Mouse (Mus musculus): ENCODE measurements around the gene Stip1. TPM values are rescaled to one million over a fixed set of nuclear protein-coding genes. Genes with fewer than 3 reads are reported as not detected.

Gene Stip1
- polyA plus RNA-seq, 1 experiment, result 158 TPM

DNA sequence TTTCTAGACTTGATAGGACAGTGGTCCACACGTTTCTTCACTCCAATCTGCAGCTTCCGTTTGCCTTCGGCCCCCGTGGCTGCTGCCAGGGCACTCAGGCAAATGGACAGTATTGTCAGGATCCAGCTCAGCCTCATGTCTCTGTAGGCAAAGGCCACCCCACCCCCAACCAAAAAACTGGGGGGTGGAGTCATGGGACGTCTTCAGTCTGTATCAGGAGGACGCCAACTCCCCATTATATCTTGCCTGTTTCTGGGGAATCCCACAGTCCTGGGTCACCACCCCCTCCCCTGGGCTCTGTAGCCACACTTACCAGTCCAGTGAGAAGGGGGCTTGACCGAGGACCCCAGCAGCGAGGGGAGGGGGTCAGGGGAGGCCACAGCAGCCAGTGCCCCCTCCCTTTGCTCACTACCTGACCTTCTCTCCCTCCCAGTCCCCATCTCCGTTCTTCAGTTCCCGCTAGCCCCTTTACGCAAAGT, 60.7 kb downstream of the Stip1 start:
- TF ChIP-seq CTCF (IDR thresholded peaks at IDR 0.05; ENCODE audit: borderline replicate concordance, extremely low read depth, insufficient read depth, insufficient read length), result no peak
- TF ChIP-seq POLR2A (IDR thresholded peaks at IDR 0.05; ENCODE audit: borderline replicate concordance, extremely low read depth, insufficient read depth, insufficient read length, poor library complexity, severe bottlenecking), result no peak
- peak; percentile 18 for DNase-seq (ENCODE audit: low read depth)

DNA sequence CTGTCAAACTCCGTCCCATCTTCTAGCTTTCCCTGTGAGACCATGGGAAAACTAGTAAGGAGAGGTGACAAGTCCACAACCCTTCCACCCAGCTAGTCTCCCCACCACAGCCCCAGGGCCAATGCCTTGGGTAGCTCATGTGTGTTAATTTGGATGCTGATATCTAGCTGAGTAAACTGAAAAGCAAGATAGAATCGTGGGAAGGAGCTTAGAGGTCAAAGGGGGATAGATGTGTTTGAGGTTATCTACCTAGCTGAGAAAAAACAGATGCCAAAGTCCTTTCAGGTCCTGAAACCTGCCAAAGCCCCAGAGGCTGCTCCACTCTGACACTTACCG, 61.2 kb downstream of the Stip1 start:
- TF ChIP-seq POLR2A (IDR thresholded peaks at IDR 0.05; ENCODE audit: borderline replicate concordance, extremely low read depth, insufficient read depth, insufficient read length, poor library complexity, severe bottlenecking) (no peak), CTCF (IDR thresholded peaks at IDR 0.05; ENCODE audit: borderline replicate concordance, extremely low read depth, insufficient read depth, insufficient read length) (no peak)

DNA sequence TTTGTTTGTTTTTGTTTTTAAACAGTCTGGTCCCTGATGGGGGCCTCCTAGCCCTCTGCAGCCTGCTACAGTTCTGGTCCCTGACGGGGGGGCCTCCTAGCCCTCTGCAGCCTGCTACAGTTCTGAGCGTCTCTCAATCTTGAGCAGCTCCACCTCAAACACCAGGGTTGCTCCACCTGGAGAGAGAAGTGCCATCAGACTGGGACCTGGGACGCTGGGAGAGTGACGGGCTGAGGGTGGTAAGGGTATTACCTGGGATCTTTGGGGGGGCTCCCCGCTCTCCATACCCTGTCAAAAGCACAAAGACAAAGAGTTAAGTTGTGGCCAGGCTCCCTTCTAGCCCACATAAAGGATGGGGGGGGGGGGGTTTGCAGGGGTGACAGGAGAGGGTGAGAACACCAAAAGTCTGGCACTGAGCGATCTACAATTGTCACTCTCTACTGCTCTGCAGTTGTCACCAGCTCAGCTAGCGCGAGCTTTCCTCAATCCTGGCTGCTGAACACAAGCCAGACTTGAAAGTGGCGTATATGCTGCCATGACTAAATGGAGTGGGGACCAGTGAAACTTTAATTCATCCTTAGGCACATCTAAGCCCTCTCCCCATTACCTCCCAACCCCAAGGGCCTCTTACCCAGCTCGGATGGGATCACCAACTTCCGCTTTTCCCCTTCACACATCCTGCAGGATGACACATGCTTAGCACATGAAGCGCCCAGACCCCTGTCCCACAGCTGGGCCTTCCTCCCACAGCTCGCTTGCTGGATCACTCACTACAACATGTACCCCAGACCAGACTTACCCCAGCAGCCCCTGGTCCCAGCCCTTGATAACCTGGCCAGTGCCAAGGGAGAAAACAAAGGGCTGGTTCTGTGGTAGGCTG, 61.8 kb downstream of the Stip1 start:
- TF ChIP-seq CTCF (IDR thresholded peaks at IDR 0.05; ENCODE audit: borderline replicate concordance, extremely low read depth, insufficient read depth, insufficient read length), result no peak
- TF ChIP-seq POLR2A (IDR thresholded peaks at IDR 0.05; ENCODE audit: borderline replicate concordance, extremely low read depth, insufficient read depth, insufficient read length, poor library complexity, severe bottlenecking), result no peak
- DNase-seq (ENCODE audit: low read depth), result no peak

More for the DNA sequence above, 61.2 kb downstream of the Stip1 start:
- DNase-seq (ENCODE audit: low read depth), result no peak

DNA sequence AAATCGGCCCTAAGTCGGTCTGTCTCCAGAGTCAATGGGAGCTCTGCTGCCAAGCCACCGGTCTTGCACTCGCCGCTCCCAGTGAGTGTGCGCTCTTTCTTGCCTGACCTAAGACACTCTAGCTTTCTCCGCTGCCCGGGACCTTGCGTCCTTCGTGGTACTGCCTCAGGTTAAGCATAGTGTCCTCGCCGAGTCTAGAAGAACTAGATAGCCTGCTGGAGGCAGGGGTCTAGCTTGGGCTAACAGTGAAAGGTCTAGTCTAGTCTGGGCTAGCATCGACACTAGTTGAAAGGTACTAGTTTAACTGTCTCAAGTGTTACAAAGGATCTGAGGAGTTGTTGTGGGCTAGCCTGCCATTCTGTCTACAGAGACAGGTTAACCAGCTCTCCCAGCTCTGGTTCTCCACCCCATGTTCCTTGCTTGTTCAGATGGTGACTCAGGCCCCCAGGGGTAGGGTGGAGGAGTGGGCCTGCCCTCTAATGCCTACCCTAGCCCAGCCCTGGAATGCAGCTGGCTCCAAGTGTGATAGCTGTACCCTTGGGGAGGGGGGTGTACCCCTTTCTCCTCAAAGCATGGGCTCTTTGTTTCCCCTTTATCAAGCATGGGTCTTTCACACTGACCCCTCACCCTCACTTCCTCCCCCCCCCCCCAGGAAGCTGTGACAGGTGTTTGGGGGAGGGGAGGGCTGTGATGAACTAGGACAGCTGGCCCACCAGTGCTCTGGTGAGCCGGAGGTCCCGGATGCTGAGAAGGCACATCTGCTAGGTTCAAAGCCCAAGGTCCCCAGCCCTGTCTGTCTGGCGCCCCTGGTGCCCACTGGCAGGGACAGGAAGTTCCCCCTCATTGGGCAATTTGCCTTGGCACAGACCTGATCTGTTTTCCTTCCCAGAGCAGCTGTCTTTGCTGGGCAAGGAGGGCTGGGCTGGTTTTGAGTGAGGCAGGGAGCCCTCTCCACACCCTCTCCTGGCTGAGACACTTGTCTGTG, 63.9 kb downstream of the Stip1 start, which contains the start of gene Plcb3:
Gene Plcb3, minus strand, starts transcription at position 934 of the 985 bp plus-strand sequence.
- TF ChIP-seq CTCF (IDR thresholded peaks at IDR 0.05; ENCODE audit: borderline replicate concordance, extremely low read depth, insufficient read depth, insufficient read length) (peak; percentile 50), POLR2A (IDR thresholded peaks at IDR 0.05; ENCODE audit: borderline replicate concordance, extremely low read depth, insufficient read depth, insufficient read length, poor library complexity, severe bottlenecking) (0 out of 2 replicates have a peak, but pooled peaks have one; percentile 11)
- DNase-seq (ENCODE audit: low read depth), result peak; percentile 95

DNA sequence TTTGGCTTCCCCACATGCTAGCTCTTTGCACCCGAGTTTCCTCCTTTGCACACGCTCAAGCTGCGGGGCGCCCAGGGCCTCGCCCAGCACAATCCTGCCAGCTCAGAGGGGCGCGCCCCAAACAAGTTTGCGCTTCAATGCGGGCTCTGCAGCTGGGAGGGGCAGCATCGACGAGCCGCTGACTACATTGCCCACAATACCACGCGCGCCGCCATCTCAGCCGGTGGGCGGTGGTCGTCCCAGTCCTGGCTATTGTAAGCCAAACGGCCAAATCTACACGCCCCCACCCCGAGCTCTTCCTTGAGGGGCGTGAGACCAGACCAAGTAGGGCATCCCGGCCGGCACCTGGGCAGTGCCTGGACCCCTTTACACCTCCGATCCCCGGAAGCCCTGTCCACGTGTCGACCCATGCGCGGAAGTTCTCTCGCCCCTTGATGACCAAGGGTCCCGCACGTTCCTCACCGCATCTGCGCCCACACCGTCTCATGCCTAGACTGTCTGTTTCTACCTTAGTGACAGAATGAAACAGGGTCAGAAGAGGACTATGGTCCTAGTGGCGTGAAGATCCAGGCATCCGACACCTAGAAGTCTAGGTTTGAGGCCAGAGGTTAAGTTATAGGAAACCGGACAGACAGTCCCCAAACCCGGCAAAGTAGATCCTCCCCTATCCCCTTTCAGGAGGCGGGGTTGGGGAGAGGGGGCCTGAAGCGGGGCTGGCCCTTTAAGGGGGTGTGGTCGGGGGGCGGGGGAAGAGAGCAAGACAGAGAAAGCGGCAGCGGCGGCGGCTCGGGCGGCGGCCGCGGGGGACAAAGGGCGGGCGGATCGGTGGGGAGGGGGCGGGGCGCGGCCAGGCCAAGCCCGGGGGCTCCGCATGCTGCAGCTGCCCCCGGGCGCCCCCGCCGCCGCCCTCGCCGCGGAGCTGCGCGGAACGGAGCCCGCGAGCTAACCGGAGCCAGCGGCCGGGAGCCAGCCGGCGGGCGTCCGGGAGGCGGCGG, 65.3 kb downstream of the Stip1 start, which contains the start of gene Ppp1r14b:
Gene Ppp1r14b, plus strand, starts transcription at position 758 of the 995 bp plus-strand sequence.
- peak; percentile 96 for DNase-seq (ENCODE audit: low read depth)
- TF ChIP-seq CTCF (IDR thresholded peaks at IDR 0.05; ENCODE audit: borderline replicate concordance, extremely low read depth, insufficient read depth, insufficient read length), result no peak
- TF ChIP-seq POLR2A (IDR thresholded peaks at IDR 0.05; ENCODE audit: borderline replicate concordance, extremely low read depth, insufficient read depth, insufficient read length, poor library complexity, severe bottlenecking), result peak; percentile 19; the same call in 1 of the 2 replicates

DNA sequence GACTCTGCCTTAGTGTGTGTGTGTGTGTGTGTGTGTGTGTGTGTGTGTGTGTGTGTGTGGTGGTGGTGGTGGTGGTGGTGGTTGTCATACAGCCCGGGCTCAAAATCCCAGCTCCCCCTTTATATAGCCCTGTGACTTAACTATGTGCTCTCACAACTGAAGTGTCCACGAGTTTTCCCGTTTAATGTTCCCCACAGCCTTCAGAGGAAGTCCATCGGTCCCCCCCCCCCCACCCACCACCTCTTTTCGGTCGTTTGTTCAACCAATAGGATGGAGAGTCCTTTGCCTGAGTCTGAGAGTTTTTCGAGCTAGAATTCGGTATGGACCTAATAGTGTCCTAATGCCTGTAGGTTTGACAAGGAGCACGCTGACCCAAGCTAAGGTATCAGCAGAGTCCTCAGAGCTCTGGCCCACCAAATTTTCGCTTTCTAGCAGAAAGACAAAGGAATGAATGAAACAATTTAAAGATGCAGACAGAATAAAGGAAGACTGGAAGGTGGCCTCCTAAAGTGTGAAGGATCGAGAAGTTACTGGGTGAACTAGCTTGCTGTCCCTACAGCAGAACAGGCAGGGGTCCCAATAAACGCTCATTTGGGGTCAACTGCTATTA, 66.1 kb downstream of the Stip1 start:
- no peak for DNase-seq (ENCODE audit: low read depth)
- TF ChIP-seq POLR2A (IDR thresholded peaks at IDR 0.05; ENCODE audit: borderline replicate concordance, extremely low read depth, insufficient read depth, insufficient read length, poor library complexity, severe bottlenecking), result no peak
- no peak for TF ChIP-seq CTCF (IDR thresholded peaks at IDR 0.05; ENCODE audit: borderline replicate concordance, extremely low read depth, insufficient read depth, insufficient read length)

DNA sequence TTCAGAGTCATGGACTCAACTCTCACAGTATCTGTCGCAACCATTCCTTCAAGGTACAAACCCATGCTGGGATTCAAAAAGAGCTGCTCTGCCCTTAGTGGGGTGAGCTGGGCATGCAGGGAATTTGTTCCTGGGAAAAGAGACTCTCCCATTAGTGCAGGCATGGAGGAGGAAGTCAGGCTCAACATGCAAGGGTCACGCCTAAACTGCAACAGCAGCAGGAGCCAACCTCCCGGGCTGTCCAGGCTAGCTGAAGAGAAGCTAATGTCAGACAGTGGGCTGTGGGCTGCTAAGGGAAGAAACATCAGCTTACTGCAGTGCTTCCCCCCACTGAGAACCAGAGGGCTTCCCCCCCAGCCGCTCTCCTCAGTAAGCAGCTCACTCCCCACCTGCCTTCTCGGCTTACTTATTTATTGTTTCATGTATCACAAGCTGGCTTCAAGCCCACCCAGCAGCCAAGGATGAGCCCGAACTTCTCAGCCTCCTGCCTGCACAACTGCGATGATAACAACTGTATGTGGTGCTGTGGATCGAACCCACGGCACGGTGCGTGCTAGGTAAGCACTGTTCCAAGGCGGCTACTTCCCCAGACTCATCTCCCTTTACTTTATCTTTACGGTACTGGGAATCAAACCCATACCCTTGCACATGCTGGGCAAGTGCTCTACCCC, 67.4 kb downstream of the Stip1 start:
- DNase-seq (ENCODE audit: low read depth), result no peak
- TF ChIP-seq CTCF (IDR thresholded peaks at IDR 0.05; ENCODE audit: borderline replicate concordance, extremely low read depth, insufficient read depth, insufficient read length), result no peak
- TF ChIP-seq POLR2A (IDR thresholded peaks at IDR 0.05; ENCODE audit: borderline replicate concordance, extremely low read depth, insufficient read depth, insufficient read length, poor library complexity, severe bottlenecking), result no peak

DNA sequence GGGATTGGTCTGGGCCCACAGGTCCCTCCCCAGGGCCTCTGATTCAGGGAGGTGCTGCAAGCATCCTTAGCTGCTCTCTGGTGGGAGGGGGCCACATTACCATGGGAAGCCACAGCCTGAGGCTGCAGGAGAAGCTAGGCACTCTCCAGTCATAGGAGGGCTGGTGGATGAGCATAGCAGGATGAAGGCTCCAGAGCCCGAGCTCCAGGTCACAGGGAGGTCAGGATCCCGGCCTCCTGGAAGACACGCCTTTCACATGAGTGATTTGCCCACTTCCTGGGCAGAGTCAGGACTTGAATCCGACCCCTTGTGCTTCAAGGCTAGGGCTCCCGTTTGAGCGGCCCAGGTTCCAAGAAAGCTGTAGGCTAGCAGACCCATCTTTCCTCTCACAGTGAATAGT, 68.1 kb downstream of the Stip1 start:
- no peak for TF ChIP-seq POLR2A (IDR thresholded peaks at IDR 0.05; ENCODE audit: borderline replicate concordance, extremely low read depth, insufficient read depth, insufficient read length, poor library complexity, severe bottlenecking)
- no peak for TF ChIP-seq CTCF (IDR thresholded peaks at IDR 0.05; ENCODE audit: borderline replicate concordance, extremely low read depth, insufficient read depth, insufficient read length)
- no peak for DNase-seq (ENCODE audit: low read depth)

Other genes starting within 250 kb of the Stip1 start
- gene Rps6ka4, start 199.3 kb downstream of the Stip1 start, polyA plus RNA-seq (2012; rRNA removed), result 6.0 and 7.3 TPM in 2 replicates
- gene Ccdc88b, start 181.8 kb downstream of the Stip1 start, polyA plus RNA-seq (2012; rRNA removed), result 0.48 and 0.83 TPM in 2 replicates
- gene Trmt112, start 130.3 kb downstream of the Stip1 start, polyA plus RNA-seq (2012; rRNA removed), result 117 and 158 TPM in 2 replicates
- 169 and 176 TPM in 2 replicates for gene Prdx5, start 129.9 kb downstream of the Stip1 start, polyA plus RNA-seq (2012; rRNA removed)
- gene Esrra, start 118.2 kb downstream of the Stip1 start, polyA plus RNA-seq (2012; rRNA removed), result 35.5 and 41.3 TPM in 2 replicates
- 1.0 and 1.5 TPM in 2 replicates for gene Catsperz, start 114.6 kb downstream of the Stip1 start, polyA plus RNA-seq (2012; rRNA removed)
- 1.2 and 2.1 TPM in 2 replicates for gene Kcnk4, start 105.5 kb downstream of the Stip1 start, polyA plus RNA-seq (2012; rRNA removed)
- 72.8 and 83.4 TPM in 2 replicates for gene Bad, start 98.1 kb downstream of the Stip1 start, polyA plus RNA-seq (2012; rRNA removed)
- gene Gpr137, start 97.5 kb downstream of the Stip1 start, polyA plus RNA-seq (2012; rRNA removed), result 75.5 and 86.8 TPM in 2 replicates
- 359 and 550 TPM in 2 replicates for gene Ppp1r14b, start 65.0 kb downstream of the Stip1 start, polyA plus RNA-seq (2012; rRNA removed)
- 22.7 and 28.3 TPM in 2 replicates for gene Plcb3, start 63.5 kb downstream of the Stip1 start, polyA plus RNA-seq (2012; rRNA removed)
- gene Fkbp2, start 59.5 kb downstream of the Stip1 start, polyA plus RNA-seq (2012; rRNA removed), result 50.3 and 61.0 TPM in 2 replicates
- 28.6 and 39.3 TPM in 2 replicates for gene Vegfb, start 52.3 kb downstream of the Stip1 start, polyA plus RNA-seq (2012; rRNA removed)
- 25.7 and 31.3 TPM in 2 replicates for gene Dnajc4, start 47.4 kb downstream of the Stip1 start, polyA plus RNA-seq (2012; rRNA removed)
- 15.4 and 21.5 TPM in 2 replicates for gene Nudt22, start 43.9 kb downstream of the Stip1 start, polyA plus RNA-seq (2012; rRNA removed)
- gene Trpt1, start 43.8 kb downstream of the Stip1 start, polyA plus RNA-seq (2012; rRNA removed), result 18.6 and 25.5 TPM in 2 replicates
- 4.8 and 5.3 TPM in 2 replicates for gene Fermt3, start 20.5 kb downstream of the Stip1 start, polyA plus RNA-seq (2012; rRNA removed)
- gene Macrod1, start 16.8 kb upstream of the Stip1 start, polyA plus RNA-seq (2012; rRNA removed), result 5.7 and 8.2 TPM in 2 replicates
- 2.5 and 4.3 TPM in 2 replicates for gene Flrt1, start 65.8 kb upstream of the Stip1 start, polyA plus RNA-seq (2012; rRNA removed)
- gene Otub1, start 166.3 kb upstream of the Stip1 start, polyA plus RNA-seq (2012; rRNA removed), result 209 and 213 TPM in 2 replicates
- gene Cox8a, start 177.6 kb upstream of the Stip1 start, polyA plus RNA-seq (2012; rRNA removed), result 458 and 614 TPM in 2 replicates
- gene Naa40, start 201.2 kb upstream of the Stip1 start, polyA plus RNA-seq (2012; rRNA removed), result 74.8 and 79.2 TPM in 2 replicates
- 134 and 211 TPM in 2 replicates for gene Rcor2, start 227.4 kb upstream of the Stip1 start, polyA plus RNA-seq (2012; rRNA removed)